Mouse (Mus musculus): Measurements from ENCODE around the gene Wbp1. TPM values are rescaled to one million over a fixed set of nuclear protein-coding genes. Genes with fewer than 3 reads are reported as not detected.

Gene Wbp1
- total and polyA plus RNA-seq, 3 experiments = 70.4 to 152 (median 74.6) TPM

- no peaks in the 10 kb centered on the region for H3K27me3 ChIP-seq (ENCODE audit: control insufficient read depth, insufficient read depth, low read length)
- no peaks in the 10 kb centered on the region for H3K36me3 ChIP-seq (ENCODE audit: control insufficient read depth, insufficient read depth, low read length)
- intact Hi-C loops (cut with DNase I) = no loop called here
- H3K79me2 ChIP-seq (replicated peaks; ENCODE audit: control insufficient read depth, insufficient read depth, low read length) = no peaks in the 10 kb centered on the region
- no peak for TF ChIP-seq POLR2A (IDR thresholded peaks at IDR 0.05; ENCODE audit: insufficient read depth, low read depth, low read length)
- TF ChIP-seq CTCF (IDR thresholded peaks at IDR 0.05) = no peak
- TF ChIP-seq EP300 (IDR thresholded peaks at IDR 0.05; ENCODE audit: insufficient read depth, low read depth, low read length) = no peak
- 0 out of 2 replicates have a peak, but pooled peaks cover 2% of the 10 kb centered on the region for H3K4me1 ChIP-seq (ENCODE audit: control insufficient read depth, insufficient read depth, low read length)
- H3K4me3 ChIP-seq = no peak overlapping the region
- DNase-seq = no peak
- WGBS = 49% methylated on average over 9 of the region's 9 CpGs
- H3K27ac ChIP-seq = no peak overlapping the region
- no peak overlapping the region for H3K9ac ChIP-seq (ENCODE audit: low read depth, low read length)
Measured at GRCm38 (mm10) chr6:83145805-83146204, 24.4 kb upstream of the Wbp1 start.

GRCm38 (mm10) chr6:83145209-83145608 lies 23.9 kb upstream of the Wbp1 start:
- Histone ChIP-seq H3K27me3 (ENCODE audit: control insufficient read depth, insufficient read depth, low read length) (no peaks in the 10 kb centered on the region), H3K27ac (no peak overlapping the region), H3K4me3 (no peak overlapping the region), H3K36me3 (ENCODE audit: control insufficient read depth, insufficient read depth, low read length) (no peaks in the 10 kb centered on the region), H3K4me1 (ENCODE audit: control insufficient read depth, insufficient read depth, low read length) (0 out of 2 replicates have a peak, but pooled peaks cover 2% of the 10 kb centered on the region), H3K79me2 (replicated peaks; ENCODE audit: control insufficient read depth, insufficient read depth, low read length) (no peaks in the 10 kb centered on the region), H3K9ac (ENCODE audit: low read depth, low read length) (no peak overlapping the region)
- 22% methylated on average over 2 of the region's 2 CpGs for WGBS
- intact Hi-C loops (cut with DNase I) = no loop called here
- no peak for TF ChIP-seq CTCF (IDR thresholded peaks at IDR 0.05)
- no peak for DNase-seq

GRCm38 (mm10) chr6:83142886-83143285 lies 21.5 kb upstream of the Wbp1 start:
- no peak for DNase-seq
- Histone ChIP-seq H3K4me1 (ENCODE audit: control insufficient read depth, insufficient read depth, low read length) (peaks cover 2% of the 10 kb centered on the region; the same call in 1 of the 2 replicates), H3K27me3 (ENCODE audit: control insufficient read depth, insufficient read depth, low read length) (no peaks in the 10 kb centered on the region), H3K27ac (no peak overlapping the region; the same call in 1 of the 2 replicates), H3K9ac (ENCODE audit: low read depth, low read length) (no peak overlapping the region), H3K4me3 (no peak overlapping the region), H3K36me3 (ENCODE audit: control insufficient read depth, insufficient read depth, low read length) (no peaks in the 10 kb centered on the region), H3K79me2 (replicated peaks; ENCODE audit: control insufficient read depth, insufficient read depth, low read length) (no peaks in the 10 kb centered on the region)
- 77% methylated on average over 11 of the region's 11 CpGs for WGBS
- TF ChIP-seq EP300 (IDR thresholded peaks at IDR 0.05; ENCODE audit: insufficient read depth, low read depth, low read length) = no peak
- no peak for TF ChIP-seq CTCF (IDR thresholded peaks at IDR 0.05)
- no peak for TF ChIP-seq POLR2A (IDR thresholded peaks at IDR 0.05; ENCODE audit: insufficient read depth, low read depth, low read length)
- intact Hi-C loops (cut with DNase I) = no loop called here

DNA sequence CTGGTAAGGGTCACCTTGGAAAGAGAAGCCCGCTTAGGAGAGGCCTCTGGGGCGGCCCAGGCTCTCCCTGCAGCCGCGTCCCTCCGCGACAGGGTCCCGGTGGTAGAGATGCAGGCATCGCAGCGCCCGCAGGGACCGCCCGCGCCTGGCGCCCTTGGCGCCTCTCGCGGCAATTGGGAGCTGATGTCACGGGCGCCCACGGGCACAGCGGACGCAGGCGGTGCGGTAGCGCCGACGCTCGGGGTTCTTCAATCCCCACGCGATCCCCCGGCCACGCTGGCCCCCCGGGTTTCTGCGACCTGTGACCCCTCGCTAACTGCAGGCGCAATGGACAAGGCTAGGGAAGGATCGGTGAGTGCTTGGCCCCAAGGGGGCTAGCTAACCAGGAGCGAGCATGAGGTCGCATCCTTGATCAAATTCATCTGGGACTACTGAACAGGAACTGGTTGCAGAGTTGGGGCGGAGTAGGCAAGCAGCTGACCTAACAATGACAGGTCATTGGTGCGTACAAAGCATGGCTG lies 20.9 kb upstream of the Wbp1 start:
- peak overlapping the region; percentile 50; the same call in 1 of the 2 replicates for H3K9ac ChIP-seq (ENCODE audit: low read depth, low read length)
- peak; percentile 38 to 50 for DNase-seq
- peak overlapping the region; percentile 47 for H3K4me3 ChIP-seq
- H3K27me3 ChIP-seq (ENCODE audit: control insufficient read depth, insufficient read depth, low read length) = no peaks in the 10 kb centered on the region
- TF ChIP-seq EP300 (IDR thresholded peaks at IDR 0.05; ENCODE audit: insufficient read depth, low read depth, low read length) (no peak), POLR2A (IDR thresholded peaks at IDR 0.05; ENCODE audit: insufficient read depth, low read depth, low read length) (peak; percentile 48)
- 6% methylated on average over 41 of the region's 41 CpGs for WGBS
- intact Hi-C loops (cut with DNase I) = no loop called here
- H3K4me1 ChIP-seq (ENCODE audit: control insufficient read depth, insufficient read depth, low read length) = peaks cover 2% of the 10 kb centered on the region; the same call in 1 of the 2 replicates
- no peaks in the 10 kb centered on the region for H3K36me3 ChIP-seq (ENCODE audit: control insufficient read depth, insufficient read depth, low read length)
- no peaks in the 10 kb centered on the region for H3K79me2 ChIP-seq (replicated peaks; ENCODE audit: control insufficient read depth, insufficient read depth, low read length)
- H3K27ac ChIP-seq = peak overlapping the region; percentile 49

GRCm38 (mm10) chr6:83141636-83142035 lies 20.3 kb upstream of the Wbp1 start:
- no peaks in the 10 kb centered on the region for H3K36me3 ChIP-seq (ENCODE audit: control insufficient read depth, insufficient read depth, low read length)
- 40% methylated on average over 4 of the region's 4 CpGs for WGBS
- H3K4me1 ChIP-seq (ENCODE audit: control insufficient read depth, insufficient read depth, low read length) = peaks cover 2% of the 10 kb centered on the region; the same call in 1 of the 2 replicates
- 0 out of 2 replicates have a peak, but pooled peaks have one; percentile 16 for TF ChIP-seq POLR2A (IDR thresholded peaks at IDR 0.05; ENCODE audit: insufficient read depth, low read depth, low read length)
- TF ChIP-seq EP300 (IDR thresholded peaks at IDR 0.05; ENCODE audit: insufficient read depth, low read depth, low read length) = no peak
- H3K4me3 ChIP-seq = peak overlapping the region; percentile 47; the same call in 1 of the 2 replicates
- peak overlapping the region; percentile 49; the same call in 1 of the 2 replicates for H3K27ac ChIP-seq
- no peaks in the 10 kb centered on the region for H3K27me3 ChIP-seq (ENCODE audit: control insufficient read depth, insufficient read depth, low read length)
- DNase-seq = no peak
- intact Hi-C loops (cut with DNase I) = loop anchor here (2.0 kb wide), 1 partner anchor 17 kb away; no protein-coding TSS in a partner anchor
- H3K9ac ChIP-seq (ENCODE audit: low read depth, low read length) = no peak overlapping the region
- H3K79me2 ChIP-seq (replicated peaks; ENCODE audit: control insufficient read depth, insufficient read depth, low read length) = no peaks in the 10 kb centered on the region

DNA sequence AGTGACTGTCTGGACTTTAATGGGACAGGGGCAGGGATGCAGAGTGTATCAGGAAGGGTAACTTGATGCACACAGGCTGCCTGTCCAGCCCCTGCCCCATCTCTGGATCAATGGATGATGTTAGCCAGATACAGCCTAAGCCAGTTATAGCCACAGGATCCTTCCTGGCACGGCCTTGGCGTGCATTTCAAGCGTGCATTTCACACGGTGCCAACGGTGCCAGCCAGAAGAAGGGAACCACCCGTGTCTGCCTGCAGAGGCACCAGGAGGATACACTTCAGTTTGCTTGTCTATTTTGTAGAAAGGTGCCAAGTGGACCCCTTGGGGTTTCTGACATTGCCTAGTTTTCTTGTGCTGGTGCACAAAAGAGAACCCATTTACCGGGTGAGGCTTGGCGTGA lies 18.7 kb upstream of the Wbp1 start:
- intact Hi-C loops (cut with DNase I) = loop anchor here (2.0 kb wide), 1 partner anchor 19 kb away; no protein-coding TSS in a partner anchor
- TF ChIP-seq POLR2A (IDR thresholded peaks at IDR 0.05; ENCODE audit: insufficient read depth, low read depth, low read length) = no peak
- no peak for TF ChIP-seq EP300 (IDR thresholded peaks at IDR 0.05; ENCODE audit: insufficient read depth, low read depth, low read length)
- TF ChIP-seq CTCF (IDR thresholded peaks at IDR 0.05) = no peak
- no peaks in the 10 kb centered on the region for H3K79me2 ChIP-seq (replicated peaks; ENCODE audit: control insufficient read depth, insufficient read depth, low read length)
- H3K9ac ChIP-seq (ENCODE audit: low read depth, low read length) = no peak overlapping the region
- H3K4me1 ChIP-seq (ENCODE audit: control insufficient read depth, insufficient read depth, low read length) = peaks cover 7% of the 10 kb centered on the region; the same call in 1 of the 2 replicates
- no peak overlapping the region for H3K4me3 ChIP-seq
- WGBS = 86% methylated on average over 8 of the region's 8 CpGs
- H3K27ac ChIP-seq = no peak overlapping the region
- no peaks in the 10 kb centered on the region for H3K36me3 ChIP-seq (ENCODE audit: control insufficient read depth, insufficient read depth, low read length)
- DNase-seq = no peak
- no peaks in the 10 kb centered on the region for H3K27me3 ChIP-seq (ENCODE audit: control insufficient read depth, insufficient read depth, low read length)

Measured in heart, adult 2 months (tissue).